Mouse (Mus musculus) bone marrow macrophage, adult 2 months (primary cell): Measurements from ENCODE around the gene Fundc1.

ENCODE experiments used
- CTCF ChIP-seq: IDR thresholded peaks from 2 replicates; pipeline ENCODE4 v1.5.1; 2012; ENCODE audit warnings: low read depth, mild to moderate bottlenecking, low read length, moderate library complexity
- POLR2A ChIP-seq: IDR thresholded peaks from 2 replicates; pipeline ENCODE4 v1.6.1; 2012; ENCODE audit warnings: mild to moderate bottlenecking, low read depth, low read length, borderline replicate concordance

DNA sequence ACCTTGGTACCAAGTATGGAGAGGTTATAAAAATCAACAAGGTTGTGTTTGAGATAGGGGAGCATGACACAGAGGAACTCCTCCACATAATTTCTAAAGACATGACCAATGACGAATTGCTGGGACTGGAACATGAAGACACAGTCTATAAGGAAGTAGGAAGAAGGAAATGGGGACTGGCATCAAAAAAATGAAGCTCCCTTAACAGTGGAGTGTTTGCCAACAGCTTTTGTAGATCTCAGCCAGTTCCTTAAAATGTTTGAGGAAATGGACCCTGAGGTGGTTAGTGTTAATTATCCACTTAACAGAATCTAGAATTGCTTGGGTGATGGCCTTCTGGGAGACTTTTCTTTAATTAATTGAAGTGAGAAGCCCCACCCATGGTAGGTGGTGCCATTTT is 36.6 kb upstream of the Fundc1 start:
- TF ChIP-seq CTCF (no peak), POLR2A (no peak)
